Mouse (Mus musculus): ENCODE data around the gene Bin2.

Bin2 gene

DNA sequence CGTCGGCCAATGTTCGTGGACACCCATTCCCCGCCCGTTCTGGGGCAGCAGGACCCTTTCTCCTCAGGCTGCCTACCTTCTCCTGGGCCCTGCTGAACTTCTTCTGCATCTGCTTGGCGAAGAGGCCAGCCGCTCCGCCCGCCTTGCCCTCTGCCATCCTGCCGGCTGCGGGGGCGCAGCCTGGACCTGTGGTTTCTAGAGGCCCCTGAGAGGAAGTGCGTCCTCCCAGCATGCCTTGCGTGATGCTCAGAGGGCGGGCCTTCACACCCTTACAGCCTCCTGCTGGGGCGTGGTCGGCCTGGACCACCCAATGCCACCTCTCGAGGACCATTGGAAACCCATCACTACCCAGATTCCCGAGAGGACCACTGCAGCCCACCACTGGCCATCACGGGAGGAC is at the start of gene Bin2:
Gene Bin2, minus strand, starts transcription at position 217 of the 400 bp plus-strand sequence.
- no peak for DNase-seq

DNA sequence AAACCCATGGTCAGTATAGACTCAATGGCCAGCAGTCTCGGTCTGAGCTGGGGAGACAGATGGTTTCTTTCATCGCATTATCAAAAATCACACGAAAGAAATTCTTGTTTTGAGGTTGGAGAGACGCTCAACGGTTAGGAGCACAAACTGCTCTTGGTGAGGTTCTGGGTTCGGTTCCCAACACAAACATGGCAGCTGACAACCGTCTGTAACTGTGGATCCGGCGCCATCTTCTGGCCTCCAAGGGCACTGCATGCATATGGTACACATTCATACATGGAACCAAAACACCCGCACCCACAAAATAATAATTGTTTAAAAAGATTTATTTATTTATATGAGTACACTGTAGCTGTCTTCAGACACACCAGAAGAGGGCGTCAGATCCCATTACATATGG is 49.2 kb upstream of the Bin2 start:
- no peak for DNase-seq

DNA sequence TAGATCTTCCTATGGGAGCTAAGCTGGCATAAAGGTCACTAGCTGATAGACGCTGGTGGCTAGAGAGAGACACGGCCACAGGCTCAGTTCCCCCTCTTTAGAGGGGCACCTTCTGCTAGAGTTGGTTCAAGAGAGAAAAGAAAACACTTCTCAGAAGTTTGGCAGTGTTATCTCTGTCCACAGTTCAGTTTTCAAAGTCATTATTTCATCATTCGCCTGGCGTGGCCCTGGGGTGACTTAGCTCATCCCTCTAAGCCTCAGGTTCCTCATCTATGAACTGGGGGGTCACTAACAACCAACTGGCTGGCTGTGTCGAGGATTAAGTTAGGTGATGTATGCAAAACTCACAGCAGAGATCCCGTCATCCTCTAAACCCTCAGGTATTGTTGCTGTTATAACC is 48.6 kb upstream of the Bin2 start:
- no peak for DNase-seq

DNA sequence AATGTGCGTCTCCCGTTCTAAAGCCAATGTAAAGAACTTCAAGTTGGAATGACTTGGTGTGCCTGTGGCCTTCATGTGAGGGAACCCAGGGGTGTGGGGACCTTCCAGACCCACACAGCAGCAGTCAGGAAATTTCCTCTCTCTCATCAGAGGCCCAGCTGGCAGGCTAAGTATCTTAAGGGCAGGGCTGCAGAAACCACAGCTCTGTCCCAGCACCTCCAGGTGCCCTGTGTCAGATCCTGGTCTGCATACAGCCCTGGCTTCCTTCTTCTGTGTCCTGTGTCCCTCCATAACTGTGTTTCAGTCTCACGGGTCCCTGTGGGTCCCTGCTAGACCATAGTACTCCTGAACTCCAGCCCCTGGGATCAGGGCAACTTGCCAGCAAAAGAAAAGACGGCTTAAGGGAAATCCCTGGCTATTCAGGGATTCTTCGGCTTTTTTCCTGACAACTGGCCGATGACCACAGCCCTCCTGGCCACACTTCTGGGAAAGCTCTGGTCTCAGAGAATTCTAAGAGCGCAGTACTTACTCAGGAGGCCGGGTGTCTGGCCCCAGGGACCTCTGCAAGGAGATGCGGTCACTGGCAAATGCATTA is 46.1 kb upstream of the Bin2 start:
- no peak for DNase-seq

DNA sequence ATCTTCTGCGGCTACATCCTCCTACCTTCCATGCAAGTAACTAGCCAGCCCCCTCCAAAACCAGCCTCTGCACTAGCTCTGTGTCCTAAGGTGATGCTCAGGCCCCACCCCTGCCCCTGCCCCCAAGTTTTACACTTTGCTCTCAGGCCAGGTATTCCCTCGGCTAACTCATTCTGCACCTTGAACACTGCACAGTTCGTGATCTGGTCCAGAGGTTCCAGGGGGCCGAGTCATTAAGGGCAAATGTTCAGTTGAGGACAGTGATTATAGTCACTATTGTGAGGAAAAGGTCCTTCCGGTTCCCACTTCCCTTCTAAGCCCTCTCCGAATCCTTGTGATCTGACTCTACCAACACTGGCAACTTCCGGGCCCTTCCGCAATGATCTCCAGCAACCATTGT is 45.1 kb upstream of the Bin2 start:
- no peak for DNase-seq

DNA sequence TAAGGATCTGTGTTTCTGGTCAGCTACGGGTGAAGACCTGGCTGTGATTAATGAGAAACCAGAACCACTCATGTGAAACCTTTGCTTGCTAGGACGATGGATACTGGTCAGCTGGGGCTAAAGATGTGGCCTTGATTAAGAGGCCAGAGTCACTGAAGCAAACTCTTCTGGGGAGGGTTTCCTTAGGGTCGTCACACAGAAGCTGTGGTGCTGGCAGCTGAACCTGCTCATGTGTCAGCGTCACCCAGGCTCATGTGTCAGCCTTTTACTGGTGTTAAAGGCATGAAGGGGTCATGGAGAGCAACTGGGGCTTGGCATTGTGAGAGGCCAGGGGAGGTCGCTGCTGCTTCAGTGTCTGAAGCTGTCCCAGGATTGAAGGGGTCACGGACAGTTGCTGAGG is 41.5 kb upstream of the Bin2 start:
- DNase-seq = no peak

DNA sequence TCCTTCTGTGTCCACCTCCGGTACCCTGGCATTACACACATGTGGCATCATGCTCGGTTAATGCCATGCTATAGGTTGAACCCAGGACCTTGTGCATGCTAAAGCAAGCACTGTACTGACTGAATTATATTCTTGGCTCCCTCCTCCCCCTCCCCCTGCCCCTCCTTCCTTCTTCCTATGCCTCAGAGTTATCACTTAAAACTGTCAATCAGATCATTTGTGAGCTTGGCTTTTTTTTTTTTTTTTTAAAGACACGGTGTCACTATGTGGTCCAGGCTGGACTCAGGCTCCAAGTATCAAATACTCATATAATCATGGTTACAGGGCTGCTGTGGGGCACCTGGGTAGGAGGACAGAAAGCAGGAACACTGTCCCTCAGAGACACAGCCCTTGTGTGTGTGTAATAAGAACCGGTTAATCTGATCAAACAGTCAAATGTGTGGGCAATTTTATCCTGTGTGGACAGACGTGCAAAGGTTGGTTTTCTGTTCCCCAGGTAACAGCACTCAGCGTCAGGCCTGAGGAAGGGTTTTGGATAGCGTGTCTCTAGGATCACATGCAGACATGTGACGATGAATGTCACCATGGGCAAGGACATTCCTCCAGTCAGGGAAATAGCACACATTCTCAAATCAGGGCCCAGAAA is 39.2 kb upstream of the Bin2 start:
- DNase-seq = no peak

DNA sequence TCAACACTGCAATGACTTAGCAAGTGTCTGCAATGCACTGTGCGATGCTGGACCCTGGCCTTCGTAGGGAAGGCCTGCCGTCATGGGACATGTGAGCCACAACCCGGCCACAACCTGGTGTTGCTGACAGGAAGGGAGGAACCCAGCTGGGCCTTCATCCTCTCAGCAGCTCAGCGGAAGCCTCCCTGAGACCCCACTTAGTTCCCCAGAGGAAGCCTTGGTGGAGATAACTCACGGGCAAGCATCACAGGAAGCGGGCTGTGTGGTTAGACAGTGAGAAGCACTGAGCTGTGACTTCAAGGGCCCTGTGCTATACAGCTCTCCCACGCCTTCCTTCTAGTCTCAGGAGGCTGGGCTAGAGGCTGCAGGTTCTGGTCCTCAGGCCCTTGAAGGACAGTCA is 36.9 kb upstream of the Bin2 start:
- no peak for DNase-seq

DNA sequence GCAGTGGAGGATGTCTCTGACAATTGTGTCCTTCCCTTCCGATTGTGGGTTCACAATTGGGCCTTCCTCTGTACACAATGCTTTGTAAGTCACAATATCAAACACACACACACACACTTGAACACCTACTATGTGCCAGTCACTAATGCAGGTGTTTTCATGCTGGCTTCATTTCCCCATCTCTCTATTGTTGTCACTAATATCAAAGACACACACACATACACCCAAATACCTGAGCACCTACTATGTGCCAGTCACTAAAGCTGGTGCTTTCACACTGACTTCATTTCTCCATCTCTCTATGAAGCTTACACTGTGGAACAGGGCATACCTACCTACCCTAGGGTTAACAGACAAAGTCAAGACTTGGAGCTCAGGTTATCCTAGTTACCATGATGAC is 36.0 kb upstream of the Bin2 start:
- no peak for DNase-seq

DNA sequence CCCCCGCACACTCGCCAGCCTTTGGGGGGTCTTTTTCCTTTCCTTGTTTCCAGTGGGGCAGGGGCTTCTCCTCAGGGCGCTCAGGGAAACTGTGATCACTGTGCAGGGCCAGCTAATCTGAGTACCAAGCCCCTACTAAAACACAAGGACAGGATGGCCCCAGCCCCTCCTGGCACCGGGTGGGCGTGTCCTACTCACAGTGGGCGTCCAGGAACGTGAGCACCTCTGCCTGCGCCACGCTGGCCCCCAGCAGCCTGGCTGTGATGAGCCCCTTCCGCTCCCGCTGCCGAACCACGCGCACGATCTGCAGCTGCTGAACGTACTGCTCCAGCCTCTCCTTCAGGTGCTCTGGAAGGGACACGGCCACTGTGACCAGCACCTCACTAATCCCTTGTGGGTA is 34.6 kb upstream of the Bin2 start:
- DNase-seq = no peak

DNA sequence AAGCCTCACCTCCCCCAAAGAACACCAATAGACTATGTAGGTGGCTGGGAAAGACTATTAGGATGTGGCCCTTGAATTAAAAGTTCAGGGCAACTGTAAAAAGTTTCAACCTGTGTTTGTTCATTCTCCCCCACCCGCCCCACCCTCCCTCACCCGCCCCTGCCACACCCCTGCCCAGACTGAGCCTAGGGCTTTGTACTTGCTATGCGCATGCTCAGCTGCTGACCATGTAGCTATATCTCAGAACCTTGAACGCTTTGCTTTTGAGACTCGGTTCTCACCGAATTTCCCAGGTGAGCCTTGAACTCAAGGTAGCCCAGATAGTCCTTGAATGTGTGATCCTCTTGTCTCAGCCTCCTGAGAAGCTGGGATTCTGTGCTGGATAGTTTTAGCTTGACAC is 32.5 kb upstream of the Bin2 start:
- DNase-seq = no peak

DNA sequence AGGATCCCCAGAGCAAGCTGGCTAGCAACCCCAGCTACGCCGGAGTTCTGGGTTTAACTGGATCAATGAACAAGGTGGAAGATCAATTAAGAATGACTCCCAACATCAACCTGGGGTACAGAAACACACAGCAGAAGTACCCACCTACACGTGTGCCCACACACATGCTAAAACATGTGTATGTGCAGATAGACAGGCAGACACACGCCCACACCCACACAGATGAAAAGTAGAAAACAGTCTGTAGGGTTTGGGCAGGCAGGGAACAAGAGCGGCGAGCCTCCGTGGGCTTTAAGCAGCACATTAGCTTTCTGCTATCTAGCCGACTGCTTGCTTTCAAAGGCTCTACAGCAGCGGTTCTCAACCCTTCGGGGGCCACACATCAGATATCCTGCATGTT is 31.8 kb upstream of the Bin2 start:
- no peak for DNase-seq

DNA sequence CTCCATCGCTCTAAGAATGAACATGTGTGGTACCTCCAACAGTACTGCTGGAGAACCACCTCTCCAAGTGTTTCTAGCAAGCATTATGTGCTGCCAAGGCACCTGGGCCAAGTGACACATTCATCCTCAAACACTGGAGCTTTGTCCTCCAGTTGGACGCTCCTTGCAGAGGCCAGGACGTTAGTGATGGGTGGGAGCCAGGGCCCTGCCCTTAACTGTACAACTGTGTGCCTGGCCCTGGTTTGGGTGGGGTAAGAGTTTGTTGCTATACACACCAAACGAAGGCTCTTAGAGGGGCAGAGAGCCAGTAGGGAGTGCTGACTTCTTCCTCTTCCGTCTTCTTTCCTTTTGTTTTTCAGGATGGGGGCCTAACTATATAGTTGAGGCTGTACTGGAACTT is 31.1 kb upstream of the Bin2 start:
- DNase-seq = no peak

DNA sequence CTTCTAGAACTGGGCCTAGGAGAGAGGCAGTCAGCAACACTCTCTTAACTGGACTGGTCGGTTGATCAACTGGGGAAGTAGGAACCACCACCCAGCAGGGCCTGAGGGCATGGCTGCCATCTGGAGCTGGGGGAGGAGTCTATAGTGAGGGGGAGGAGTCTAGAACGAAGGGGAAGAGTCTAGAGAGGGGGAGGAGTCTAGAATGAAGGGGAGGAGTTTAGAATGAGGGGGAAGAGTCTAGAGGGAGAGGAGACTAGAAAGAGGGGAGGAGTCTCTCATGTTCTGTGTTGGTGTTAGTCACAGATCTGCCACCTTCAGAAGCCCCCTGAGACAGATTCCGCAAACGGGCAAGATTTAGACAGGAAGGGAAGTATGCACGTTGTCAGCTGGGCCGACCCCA is 30.0 kb upstream of the Bin2 start:
- DNase-seq = no peak

DNA sequence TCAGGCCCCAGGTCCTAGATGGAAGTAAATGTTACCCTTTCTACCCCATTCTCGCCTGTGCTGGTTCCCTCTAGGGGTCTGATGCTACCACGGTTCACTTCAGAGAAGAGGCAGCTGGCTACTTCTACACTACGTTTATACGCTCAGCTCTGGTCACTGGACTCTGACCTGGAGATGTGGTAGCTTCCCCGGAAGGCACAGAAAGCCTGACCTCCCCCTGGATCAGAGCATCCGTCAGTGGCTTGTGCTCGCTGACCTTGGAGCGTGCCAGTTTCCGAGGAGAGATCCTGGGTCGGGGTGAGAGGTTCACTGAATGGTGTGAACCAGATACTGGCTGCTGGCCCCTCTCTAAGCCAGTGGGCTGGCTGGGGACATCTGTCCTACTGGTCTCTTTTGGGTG is 28.7 kb upstream of the Bin2 start:
- DNase-seq = no peak

DNA sequence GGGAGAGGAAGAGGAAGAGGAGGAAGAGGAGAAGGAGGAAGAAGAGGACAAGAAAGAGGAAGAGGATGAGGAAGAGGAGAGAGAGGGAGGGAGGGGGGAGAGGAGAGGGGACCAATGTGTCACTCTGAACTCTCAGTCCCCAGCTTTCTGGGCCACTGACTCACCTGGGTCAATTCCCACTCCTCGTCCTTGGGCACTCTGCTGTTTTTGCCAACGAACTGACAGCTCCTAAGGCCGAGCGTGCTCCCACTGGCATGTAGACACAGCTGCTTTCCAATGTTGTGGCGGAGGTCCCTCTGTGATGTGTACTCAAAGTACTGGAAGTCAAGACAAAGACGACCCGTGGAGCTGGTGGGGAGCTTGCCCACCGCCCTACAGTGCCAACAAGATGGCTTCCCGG is 25.1 kb upstream of the Bin2 start:
- DNase-seq = no peak

DNA sequence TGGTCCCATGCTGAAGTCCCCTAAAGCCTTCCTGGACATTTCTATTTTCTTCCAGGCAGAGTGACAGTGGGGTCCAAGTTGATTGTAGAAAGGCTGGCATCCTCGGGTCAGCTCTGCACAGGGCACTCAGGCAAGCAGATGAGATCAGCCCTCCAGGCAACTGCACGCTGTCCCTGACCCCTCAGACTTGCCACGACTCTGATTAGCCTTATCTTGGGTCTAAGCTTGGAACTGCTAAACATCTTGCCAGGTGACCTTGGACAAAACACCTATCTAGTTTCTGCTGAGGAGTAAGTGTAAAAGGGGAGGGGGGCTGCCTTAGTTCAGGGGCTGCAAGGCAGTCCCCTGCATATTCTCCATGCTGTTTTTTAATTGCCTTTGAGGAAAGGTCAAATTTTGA is 22.6 kb upstream of the Bin2 start:
- no peak for DNase-seq

DNA sequence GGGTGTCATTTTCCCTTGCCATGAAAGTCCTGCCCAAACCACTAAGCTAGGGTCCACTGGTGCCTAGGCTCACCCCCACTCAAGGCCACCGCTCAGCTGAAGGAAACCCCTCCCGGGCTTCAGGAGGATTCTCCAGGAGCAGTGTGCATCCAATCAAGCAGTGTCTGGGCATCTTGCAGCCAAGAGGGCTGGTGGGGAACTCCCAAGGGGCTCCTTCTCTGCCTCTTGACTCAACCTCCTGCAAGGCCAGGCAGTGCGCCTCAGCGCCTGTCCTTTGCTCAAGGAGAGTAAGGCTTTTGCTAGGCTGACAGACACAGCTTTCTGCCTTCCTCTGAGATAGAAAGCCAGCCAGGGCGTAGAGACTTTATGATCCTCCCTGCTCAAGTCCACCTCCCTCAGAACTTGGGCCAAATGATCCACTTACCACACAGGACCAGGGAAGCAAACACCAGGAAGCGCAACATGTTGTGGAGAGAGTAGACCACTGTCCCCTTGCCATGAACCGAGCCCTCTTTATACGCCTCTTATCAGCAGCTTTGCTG is 18.1 kb upstream of the Bin2 start, which contains the start of gene Cela1:
Gene Cela1, minus strand, starts transcription at position 492 of the 542 bp plus-strand sequence.
- no peak for DNase-seq

DNA sequence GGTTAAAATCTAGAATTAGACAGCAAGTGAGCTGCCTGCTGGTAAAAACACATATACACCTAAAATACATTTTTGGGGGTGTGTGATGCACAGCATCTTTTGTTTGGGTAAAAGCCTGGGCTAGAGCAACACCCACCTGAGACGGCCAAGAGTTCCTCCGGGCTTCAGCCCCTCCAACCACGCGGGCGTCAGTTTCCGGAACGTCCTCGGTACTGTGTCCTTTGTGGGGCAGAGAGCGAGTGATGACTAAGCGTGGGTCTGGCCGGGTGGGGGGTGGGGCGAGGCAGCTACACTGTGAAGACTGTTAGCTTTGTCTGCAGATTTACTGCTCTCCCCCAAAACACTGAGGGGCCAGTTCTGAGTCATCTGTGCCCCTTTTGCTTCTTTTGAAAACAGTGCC is 17.6 kb upstream of the Bin2 start:
- no peak for DNase-seq

DNA sequence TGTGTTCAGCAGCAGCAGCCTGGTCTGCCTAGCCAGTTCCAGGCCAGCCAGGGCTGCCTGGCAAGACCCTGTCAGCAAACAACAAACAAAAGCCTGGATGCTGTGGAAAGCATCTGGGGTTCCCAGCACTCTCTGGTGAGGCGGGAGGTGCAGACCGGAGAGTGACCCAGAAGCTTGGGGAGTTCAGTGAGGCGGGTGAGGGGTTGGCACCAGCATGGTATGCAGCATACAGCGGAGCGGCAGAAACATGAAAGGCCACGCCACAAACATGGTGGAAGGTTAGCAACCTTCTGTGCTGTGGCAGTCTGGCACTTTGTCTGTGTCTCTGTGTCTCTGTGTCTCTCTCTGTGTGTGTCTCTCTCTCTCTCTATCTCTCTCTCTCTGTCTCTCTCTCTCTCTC is 17.1 kb upstream of the Bin2 start:
- no peak for DNase-seq

DNA sequence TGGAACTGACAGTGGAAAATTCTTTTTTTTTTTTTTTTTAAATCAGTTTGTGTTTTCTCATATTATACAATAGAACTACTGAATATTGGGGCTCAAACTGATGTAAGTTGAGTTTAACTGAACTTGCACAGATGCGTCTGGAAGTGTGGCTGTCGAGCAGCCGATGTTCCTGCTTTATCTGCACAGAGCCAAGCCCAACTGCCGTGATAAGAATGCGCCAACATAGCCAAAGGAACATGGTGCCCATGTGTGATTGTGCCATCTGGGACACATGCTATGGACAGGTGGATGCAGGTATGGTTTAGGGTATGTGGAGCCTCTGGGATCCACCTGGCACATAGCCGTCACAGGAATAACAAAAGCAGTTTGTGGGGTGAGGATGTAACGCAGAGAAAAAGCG is 16.5 kb upstream of the Bin2 start:
- no peak for DNase-seq

DNA sequence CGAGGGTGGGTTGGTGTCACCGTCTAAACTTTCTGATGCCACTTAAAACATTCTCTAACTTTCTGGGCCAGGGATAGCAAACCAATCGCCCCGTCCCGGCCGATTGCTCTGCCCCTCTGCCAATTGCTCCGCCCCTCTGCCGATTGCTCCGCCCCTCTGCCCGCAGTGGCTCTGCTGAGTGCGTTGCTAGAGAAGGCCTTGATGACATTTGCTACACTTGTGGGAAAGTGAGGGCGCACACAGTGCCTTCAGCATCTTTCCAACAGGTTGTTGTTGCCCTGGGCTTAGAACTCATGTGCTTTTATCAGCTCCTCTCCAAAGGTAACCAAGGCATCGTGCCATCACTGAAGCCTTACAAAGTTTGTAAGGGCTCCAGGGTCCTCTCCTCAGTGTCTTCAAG is 15.9 kb upstream of the Bin2 start:
- DNase-seq = no peak

DNA sequence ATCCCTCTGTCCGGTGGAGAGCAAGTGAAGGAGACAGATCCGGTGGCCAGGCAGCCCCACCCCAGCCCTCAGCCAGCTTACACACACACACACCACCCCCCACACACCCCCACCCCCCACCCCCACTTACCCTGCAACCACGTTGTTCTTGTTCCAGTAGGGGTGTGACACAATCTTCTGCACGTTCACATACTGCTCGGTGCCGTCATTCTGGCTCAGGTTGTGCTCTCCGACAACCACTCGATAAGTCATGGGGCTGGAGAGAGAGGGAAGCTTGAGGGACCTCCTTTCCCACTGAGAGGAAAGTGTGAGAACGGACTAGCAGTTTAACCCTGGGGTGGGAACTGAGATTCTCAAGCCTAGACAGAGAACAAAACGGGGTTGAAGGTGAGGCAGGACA is 15.1 kb upstream of the Bin2 start:
- no peak for DNase-seq

DNA sequence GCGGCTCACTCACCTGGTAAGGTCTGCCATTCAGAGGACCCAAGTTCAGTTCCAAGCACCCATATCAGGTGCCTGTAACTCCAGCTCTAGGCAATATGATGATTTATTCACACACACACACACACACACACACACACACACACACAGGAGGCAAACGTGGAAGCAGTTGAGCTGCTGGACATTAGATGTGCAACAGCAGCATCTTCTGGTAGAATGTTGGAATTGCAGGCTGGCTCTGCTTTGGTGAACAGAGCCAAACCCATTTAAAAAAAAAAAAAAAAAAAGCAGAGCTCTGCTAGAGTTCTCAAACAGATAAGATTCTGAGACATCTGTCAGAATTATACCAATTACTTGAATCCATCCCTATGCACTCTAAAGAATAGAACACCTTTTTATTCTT is 13.7 kb upstream of the Bin2 start:
- peak; percentile 59 for DNase-seq

DNA sequence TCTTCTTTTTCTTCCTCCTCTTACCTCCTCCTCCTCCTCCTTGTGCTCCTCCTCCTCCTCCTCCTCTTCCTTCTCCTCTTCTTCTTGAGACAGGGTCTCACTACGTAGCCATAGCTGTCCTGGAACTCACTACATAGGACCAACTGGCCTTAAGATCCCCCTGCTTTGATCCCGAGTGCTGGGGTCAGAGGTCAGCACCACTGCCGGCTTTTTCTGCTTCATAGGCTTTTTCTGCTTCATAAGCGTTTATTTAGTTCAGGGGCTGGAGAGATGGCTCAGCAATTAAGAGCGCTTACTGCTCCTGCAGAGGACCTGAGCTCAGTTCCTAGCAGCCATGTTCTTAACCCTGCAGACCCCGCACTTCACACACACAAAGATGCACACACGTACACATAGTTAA is 12.4 kb upstream of the Bin2 start:
- DNase-seq = no peak

Measured in cerebellum, adult 9-11 months (tissue).